Mouse (Mus musculus): Measurements from ENCODE around the gene Sp4.

DNA sequence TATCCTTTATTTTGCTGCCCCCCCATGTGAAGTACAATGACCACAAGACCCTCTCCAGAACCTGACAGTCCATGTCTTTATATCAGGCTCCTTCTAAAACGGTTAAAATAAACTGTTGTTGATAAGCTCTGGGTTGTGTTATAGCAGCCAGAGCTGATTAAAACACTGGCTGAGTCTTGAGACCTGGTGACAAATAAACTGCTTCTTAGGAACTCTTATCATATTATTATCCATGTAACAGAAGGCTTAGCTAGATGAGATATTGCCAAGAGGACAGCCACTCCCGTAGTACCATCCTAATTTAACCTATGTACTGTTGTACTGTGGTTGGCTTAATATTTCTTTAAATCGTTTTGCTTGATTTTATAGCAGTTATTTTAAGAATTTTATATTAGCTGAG, 2.3 kb upstream of the Sp4 start:
- TF ChIP-seq CTCF (IDR thresholded peaks at IDR 0.05; ENCODE audit: insufficient read depth, low read depth, low read length) (no peak), POLR2A (IDR thresholded peaks at IDR 0.05; ENCODE audit: insufficient read depth, low read depth, low read length) (no peak)

Data from olfactory bulb, adult 2 months (tissue).